Mouse (Mus musculus) heart, embryonic 13.5 days (tissue): ENCODE measurements around the gene Pltp. TPM values are rescaled to one million over a fixed set of nuclear protein-coding genes. Genes with fewer than 3 reads are reported as not detected.

ENCODE experiments used
- ATAC-seq: fragments of 200-750 bp; cut with Nextera tagmentation; 2 replicates; pipeline ENCODE4 v1.8.0; 2017; ENCODE audit warnings: moderate TSS enrichment; ENCODE audit not compliant: insufficient number of reproducible peaks, low FRiP score, low TSS enrichment; ENCODE audit errors: extremely low read depth
- H3K27ac ChIP-seq: fragments of 300-500 bp; sonication (generic); replicated peaks from 2 replicates; pipeline ENCODE4 v1.5.1; 2015; ENCODE audit warnings: moderate library complexity, mild to moderate bottlenecking, inconsistent platforms
- H3K27me3 ChIP-seq: fragments of 300-500 bp; sonication (generic); replicated peaks from 2 replicates; pipeline ENCODE4 v1.6.1; 2015; ENCODE audit warnings: mild to moderate bottlenecking, inconsistent platforms
- H3K36me3 ChIP-seq: fragments of 300-500 bp; sonication (generic); 2 replicates; pipeline ENCODE4 v1.6.1; 2015; ENCODE audit warnings: mild to moderate bottlenecking, inconsistent platforms
- H3K4me1 ChIP-seq: fragments of 300-500 bp; sonication (generic); 2 replicates; pipeline ENCODE4 v1.6.1; 2015; ENCODE audit warnings: inconsistent platforms
- H3K4me2 ChIP-seq: fragments of 300-500 bp; sonication (generic); 2 replicates; pipeline ENCODE4 v1.6.1; 2015; ENCODE audit warnings: inconsistent platforms, mild to moderate bottlenecking, moderate library complexity
- H3K4me3 ChIP-seq: fragments of 300-500 bp; sonication (generic); 2 replicates; pipeline ENCODE4 v1.5.1; 2015; ENCODE audit warnings: moderate library complexity, mild to moderate bottlenecking, inconsistent platforms
- H3K9ac ChIP-seq: fragments of 300-500 bp; sonication (generic); 2 replicates; pipeline ENCODE4 v1.6.1; 2015; ENCODE audit warnings: inconsistent platforms, mild to moderate bottlenecking, moderate library complexity
- H3K9me3 ChIP-seq: fragments of 300-500 bp; sonication (generic); 2 replicates; pipeline ENCODE4 v1.6.1; 2016; ENCODE audit warnings: inconsistent platforms
- WGBS: fragments of 180-500 bp; shearing (Covaris S2); methylation state at CpG from one replicate; pipeline ENCODE4 v1.1.7; 2015; ENCODE audit warnings: mixed read lengths; 5-methylcytosine and 5-hydroxymethylcytosine counted together
- polyA plus RNA-seq: library from polyadenylated mRNA; unstranded; fragments of >200 nt; fragmentation: Nextera tagmentation; extraction: Ambion mirVana; gene quantifications from 2 replicates; pipeline ENCODE4 v1.2.1, GENCODE M21; 2015

Gene Pltp
- 11.8 and 14.9 TPM in 2 replicates for polyA plus RNA-seq

DNA sequence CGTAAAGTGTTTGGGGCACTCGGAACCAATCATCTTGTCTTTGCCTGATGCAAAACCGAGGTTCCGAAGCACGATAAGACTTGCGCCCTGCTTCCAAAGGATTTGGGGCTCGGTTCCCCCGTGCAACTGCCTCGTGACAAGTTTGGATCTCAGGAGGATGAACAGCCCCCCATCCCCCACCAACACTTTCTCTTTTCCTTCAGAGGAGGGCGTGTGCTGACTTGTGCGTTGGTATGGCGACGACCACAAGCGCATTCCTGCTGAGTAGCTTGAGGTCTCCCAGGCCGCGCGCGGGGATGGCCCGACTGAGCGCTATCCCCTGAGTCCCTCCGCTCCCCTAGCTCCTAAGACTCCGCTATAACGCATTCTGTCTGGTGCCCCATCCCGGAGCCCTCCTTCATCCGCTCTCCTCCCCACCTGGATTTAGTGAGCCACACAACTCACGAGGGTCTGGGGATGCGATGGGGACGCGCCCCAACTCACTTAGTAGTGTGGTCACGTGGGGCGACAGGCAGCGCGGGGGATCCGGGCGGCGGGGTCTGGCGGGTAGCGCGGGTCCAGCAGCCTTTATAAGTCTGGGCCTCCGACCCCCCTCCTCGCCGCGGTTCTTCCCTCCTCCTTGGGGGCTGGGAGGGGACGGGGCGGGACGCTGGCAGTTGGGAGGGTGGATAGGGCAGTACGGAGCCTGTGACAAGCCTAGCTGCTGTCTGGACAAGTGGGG lies at the start of gene Pltp:
TSS of gene Pltp (minus strand) at position 611 of the 721 bp plus-strand sequence.
- Histone ChIP-seq H3K27me3 (peaks cover 78% of the 10 kb centered on the region), H3K4me3 (peak within 1 kb of the TSS; percentile 64), H3K36me3 (no peaks in the 10 kb centered on the region), H3K4me2 (peak within 1 kb of the TSS; percentile 97), H3K9ac (peak within 1 kb of the TSS; percentile 81), H3K4me1 (peaks cover 35% of the 10 kb centered on the region), H3K9me3 (no peaks in the 10 kb centered on the region), H3K27ac (no peak within 1 kb of the TSS)
- no peak for ATAC-seq
- under 1% methylated on average over 47 of the region's 47 CpGs for WGBS

DNA sequence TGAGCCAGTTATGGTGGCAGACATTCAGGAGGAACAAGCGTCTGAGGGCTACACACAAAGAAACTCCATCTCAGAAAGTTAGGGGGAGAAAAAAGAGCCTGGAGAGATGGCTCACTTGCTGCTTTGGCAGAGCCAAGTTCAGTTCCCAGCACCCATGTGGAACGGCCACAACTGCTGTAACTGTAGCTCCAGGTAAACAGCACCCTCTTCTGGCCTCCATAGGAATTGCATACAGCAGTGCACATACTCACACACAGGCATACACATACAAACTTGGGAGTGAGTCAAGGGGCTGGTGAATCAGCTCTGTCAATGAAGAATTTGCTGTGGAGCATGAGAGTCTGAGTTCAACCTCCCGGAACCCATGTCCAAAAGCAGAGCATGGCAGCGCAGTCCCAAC lies 48.6 kb upstream of the Pltp start:
- no peak overlapping the region for H3K4me2 ChIP-seq
- peaks cover 83% of the 10 kb centered on the region for H3K36me3 ChIP-seq
- H3K9ac ChIP-seq: no peak overlapping the region
- H3K4me3 ChIP-seq: no peak overlapping the region
- no peaks in the 10 kb centered on the region for H3K27me3 ChIP-seq
- ATAC-seq: no peak
- H3K4me1 ChIP-seq: peaks cover 16% of the 10 kb centered on the region
- peaks cover 7% of the 10 kb centered on the region for H3K9me3 ChIP-seq
- 95% methylated on average over 4 of the region's 4 CpGs for WGBS
- no peak overlapping the region for H3K27ac ChIP-seq

DNA sequence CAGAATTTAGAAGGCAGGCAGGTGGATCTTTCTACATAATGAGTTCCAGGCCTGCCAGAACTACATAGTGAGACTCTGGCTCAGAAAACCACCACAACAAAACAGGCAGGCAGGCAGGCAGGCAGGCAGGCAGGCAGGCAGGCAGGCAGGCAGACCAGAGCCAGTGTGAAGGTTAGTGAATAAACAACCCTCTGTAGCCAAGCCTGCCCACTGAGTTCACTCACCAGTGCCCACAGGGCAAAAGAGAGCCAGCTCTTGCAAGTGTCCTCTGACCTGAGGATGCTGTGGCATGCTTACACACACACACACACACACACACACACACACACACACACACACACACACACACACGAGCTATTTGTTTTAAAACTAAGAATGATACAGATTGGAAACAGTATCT lies 46.0 kb upstream of the Pltp start:
- Histone ChIP-seq H3K9me3 (peaks cover 7% of the 10 kb centered on the region), H3K4me1 (no peaks in the 10 kb centered on the region), H3K27me3 (no peaks in the 10 kb centered on the region), H3K27ac (no peak overlapping the region), H3K4me2 (no peak overlapping the region), H3K9ac (no peak overlapping the region), H3K36me3 (peaks cover 100% of the 10 kb centered on the region), H3K4me3 (no peak overlapping the region)
- ATAC-seq: no peak
- 80% methylated on average over 1 of the region's 1 CpGs for WGBS

GRCm38 (mm10) chr2:164901380-164901779 lies 43.9 kb upstream of the Pltp start:
- no peak for ATAC-seq

DNA sequence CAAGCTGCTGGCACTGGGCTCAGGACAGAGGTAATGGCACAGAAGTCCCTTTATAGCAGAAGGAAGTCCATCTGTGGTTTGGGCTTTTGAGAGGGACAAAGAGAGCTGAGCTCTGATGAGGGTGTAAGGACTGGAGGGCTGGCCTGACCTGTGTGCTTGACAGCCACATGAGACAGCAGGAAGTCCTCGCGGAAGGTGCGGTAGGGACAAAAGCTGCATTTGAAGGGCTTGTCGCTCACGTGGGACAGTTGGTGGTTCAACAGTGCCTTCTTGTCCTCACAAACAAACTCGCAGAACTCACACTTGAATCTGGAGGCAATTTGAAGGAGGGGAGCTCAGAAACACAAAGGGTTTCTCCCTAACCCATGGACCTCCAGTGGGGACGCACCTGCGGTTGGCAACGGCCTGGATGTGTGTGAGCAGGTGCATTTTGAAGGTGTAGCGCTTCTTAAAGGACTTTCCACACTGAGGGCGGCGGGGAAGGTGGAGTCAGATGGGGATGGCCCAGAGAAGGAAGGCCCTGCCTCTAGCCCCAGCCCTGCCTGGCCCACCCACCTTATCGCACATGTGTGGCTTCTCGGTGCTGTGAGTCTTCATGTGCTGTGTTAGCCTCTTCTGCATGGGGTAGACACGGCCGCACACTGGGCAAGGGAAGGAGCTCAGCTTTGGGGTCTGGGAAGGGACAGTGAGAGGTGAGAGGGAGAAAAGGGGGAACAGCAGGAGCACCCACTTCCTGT lies 42.4 kb upstream of the Pltp start:
- H3K4me1 ChIP-seq: no peaks in the 10 kb centered on the region
- H3K4me3 ChIP-seq: no peak overlapping the region
- ATAC-seq: no peak
- H3K27me3 ChIP-seq: no peaks in the 10 kb centered on the region
- H3K27ac ChIP-seq: no peak overlapping the region
- WGBS: 89% methylated on average over 16 of the region's 16 CpGs
- no peaks in the 10 kb centered on the region for H3K9me3 ChIP-seq
- H3K9ac ChIP-seq: no peak overlapping the region
- H3K36me3 ChIP-seq: peaks cover 100% of the 10 kb centered on the region
- no peak overlapping the region for H3K4me2 ChIP-seq

More at GRCm38 (mm10) chr2:164901380-164901779, 43.9 kb upstream of the Pltp start:
- WGBS: 92% methylated on average over 13 of the region's 13 CpGs
- H3K9ac ChIP-seq: no peak overlapping the region
- peaks cover 5% of the 10 kb centered on the region for H3K9me3 ChIP-seq
- peaks cover 100% of the 10 kb centered on the region for H3K36me3 ChIP-seq
- H3K27ac ChIP-seq: no peak overlapping the region
- H3K4me1 ChIP-seq: no peaks in the 10 kb centered on the region
- H3K4me3 ChIP-seq: no peak overlapping the region
- no peak overlapping the region for H3K4me2 ChIP-seq
- H3K27me3 ChIP-seq: no peaks in the 10 kb centered on the region

DNA sequence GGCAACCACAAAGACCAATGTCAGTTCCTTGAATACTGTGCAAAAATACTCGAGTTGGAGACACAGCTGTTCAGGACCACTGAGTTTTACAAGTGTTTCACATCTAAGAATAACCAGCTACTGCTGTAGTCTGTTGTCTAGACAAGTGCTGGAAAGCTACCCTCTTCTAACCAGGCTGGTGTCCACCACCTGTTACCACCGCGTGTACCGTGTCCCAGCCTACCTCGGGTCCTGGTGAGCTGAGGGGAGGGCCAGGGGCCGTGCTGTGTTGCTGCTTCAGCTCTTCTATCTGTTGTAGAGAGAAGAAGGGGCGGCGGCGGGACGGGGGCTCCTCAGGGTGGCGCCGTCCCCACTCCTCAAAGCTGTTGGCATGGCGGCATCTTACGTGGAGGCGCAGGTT lies 41.5 kb upstream of the Pltp start:
- peaks cover 100% of the 10 kb centered on the region for H3K36me3 ChIP-seq
- H3K27me3 ChIP-seq: no peaks in the 10 kb centered on the region
- no peak overlapping the region for H3K4me3 ChIP-seq
- no peak for ATAC-seq
- WGBS: 86% methylated on average over 15 of the region's 15 CpGs
- no peak overlapping the region for H3K9ac ChIP-seq
- no peak overlapping the region for H3K4me2 ChIP-seq
- H3K4me1 ChIP-seq: no peaks in the 10 kb centered on the region
- H3K27ac ChIP-seq: no peak overlapping the region
- H3K9me3 ChIP-seq: no peaks in the 10 kb centered on the region

DNA sequence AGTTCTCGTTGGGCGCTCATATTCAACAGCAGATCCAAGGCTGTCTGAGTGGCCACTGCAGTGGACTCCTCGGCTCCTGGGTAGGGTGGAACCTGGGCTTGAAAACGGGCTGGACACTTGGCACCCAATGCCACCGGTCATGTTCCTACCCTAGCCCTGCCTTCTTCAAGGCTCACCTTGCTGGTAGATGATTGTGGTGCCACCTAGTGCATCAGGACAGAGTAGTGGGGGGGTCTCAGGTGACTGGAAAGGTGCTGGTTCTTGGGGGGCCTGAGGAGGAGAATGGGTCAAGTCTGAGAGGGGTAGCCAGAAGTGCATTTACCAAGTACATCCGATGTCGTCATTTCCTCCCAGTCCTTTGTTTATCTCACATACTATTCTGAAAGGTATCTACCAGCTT lies 40.5 kb upstream of the Pltp start:
- no peaks in the 10 kb centered on the region for H3K27me3 ChIP-seq
- H3K36me3 ChIP-seq: peaks cover 100% of the 10 kb centered on the region
- no peaks in the 10 kb centered on the region for H3K9me3 ChIP-seq
- H3K4me1 ChIP-seq: no peaks in the 10 kb centered on the region
- no peak overlapping the region for H3K4me2 ChIP-seq
- H3K4me3 ChIP-seq: no peak overlapping the region
- no peak overlapping the region for H3K9ac ChIP-seq
- WGBS: 89% methylated on average over 7 of the region's 7 CpGs
- no peak for ATAC-seq
- H3K27ac ChIP-seq: no peak overlapping the region

- peaks cover 100% of the 10 kb centered on the region for H3K36me3 ChIP-seq
- no peaks in the 10 kb centered on the region for H3K4me1 ChIP-seq
- 95% methylated on average over 6 of the region's 6 CpGs for WGBS
- no peak overlapping the region for H3K4me2 ChIP-seq
- H3K9me3 ChIP-seq: no peaks in the 10 kb centered on the region
- H3K27ac ChIP-seq: no peak overlapping the region
- no peak for ATAC-seq
- no peak overlapping the region for H3K4me3 ChIP-seq
- no peak overlapping the region for H3K9ac ChIP-seq
- no peaks in the 10 kb centered on the region for H3K27me3 ChIP-seq
Measured at GRCm38 (mm10) chr2:164895885-164896284, 38.4 kb upstream of the Pltp start.

DNA sequence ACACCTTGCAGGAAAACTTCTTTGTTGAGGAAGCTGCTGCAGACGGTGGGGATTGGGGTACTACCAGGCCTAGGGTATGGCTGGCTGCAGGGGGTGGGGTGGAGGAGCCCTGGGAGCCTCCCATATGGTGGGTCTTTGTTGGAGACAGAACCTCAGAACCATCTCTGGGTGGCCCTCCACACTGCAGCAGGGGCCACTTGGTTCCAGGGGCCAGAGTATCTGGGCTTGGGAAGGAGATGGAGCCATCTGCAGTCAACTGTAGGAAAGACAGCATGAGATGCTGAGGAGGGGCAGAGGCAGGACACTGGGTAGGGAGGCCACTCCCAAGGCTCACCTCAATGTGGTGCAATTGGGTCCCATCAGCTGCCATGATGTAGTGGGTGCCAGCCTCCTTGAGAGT lies 37.1 kb upstream of the Pltp start:
- Histone ChIP-seq H3K27ac (no peak overlapping the region), H3K36me3 (peaks cover 100% of the 10 kb centered on the region), H3K4me3 (no peak overlapping the region), H3K27me3 (no peaks in the 10 kb centered on the region), H3K9ac (no peak overlapping the region), H3K4me2 (no peak overlapping the region), H3K9me3 (no peaks in the 10 kb centered on the region), H3K4me1 (no peaks in the 10 kb centered on the region)
- no peak for ATAC-seq
- WGBS: 80% methylated on average over 1 of the region's 1 CpGs

DNA sequence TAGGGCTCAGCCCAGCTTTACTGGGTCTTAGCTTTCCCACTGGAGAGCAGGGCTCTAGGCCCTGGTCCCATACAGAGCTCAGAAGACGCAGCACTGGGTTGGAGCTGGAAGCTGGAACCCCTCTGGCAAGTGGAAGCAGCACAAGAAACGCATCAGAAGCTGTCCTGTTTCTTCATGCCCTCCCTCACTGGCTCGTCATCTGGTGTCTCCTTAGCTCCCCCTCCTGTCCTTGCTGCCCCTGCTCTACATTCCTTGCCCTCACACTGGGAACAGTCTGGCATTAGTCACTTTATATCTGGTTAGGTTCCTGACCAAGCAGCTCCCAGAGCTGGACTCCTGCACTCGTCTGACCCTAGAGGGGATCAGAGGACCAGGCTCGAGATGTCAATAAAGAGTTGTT lies 36.5 kb upstream of the Pltp start:
- H3K4me1 ChIP-seq: no peaks in the 10 kb centered on the region

DNA sequence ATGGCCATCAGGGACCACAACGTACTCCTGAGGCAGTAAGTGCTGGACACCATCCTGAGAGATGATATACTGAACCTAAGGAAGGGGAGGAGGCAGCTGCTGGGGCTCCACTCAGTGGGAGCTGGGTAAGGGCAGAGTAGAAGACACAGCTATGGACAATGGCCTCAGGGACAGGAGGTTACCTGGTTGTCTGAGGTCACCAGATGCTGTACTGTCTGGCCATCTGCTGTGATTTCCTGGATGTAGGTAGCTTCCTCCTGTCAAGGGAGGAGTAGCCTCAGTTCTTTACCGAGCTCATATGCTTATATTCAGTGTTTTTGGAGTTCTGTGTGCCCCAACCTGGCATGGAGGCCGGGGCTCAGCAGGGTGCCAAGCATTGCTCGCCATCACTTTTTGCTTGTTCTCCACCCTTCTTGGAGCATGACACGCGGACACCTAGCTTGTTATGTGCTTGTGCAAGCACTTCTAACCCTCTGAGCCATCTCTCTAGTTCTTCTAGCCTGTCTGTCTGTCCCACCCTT lies 35.2 kb upstream of the Pltp start:
- no peak overlapping the region for H3K9ac ChIP-seq
- 87% methylated on average over 6 of the region's 6 CpGs for WGBS
- H3K4me2 ChIP-seq: no peak overlapping the region

More for the DNA sequence above, 36.5 kb upstream of the Pltp start:
- H3K4me3 ChIP-seq: no peak overlapping the region
- no peak overlapping the region for H3K27ac ChIP-seq
- no peaks in the 10 kb centered on the region for H3K9me3 ChIP-seq
- no peak overlapping the region for H3K9ac ChIP-seq
- no peaks in the 10 kb centered on the region for H3K27me3 ChIP-seq
- no peak overlapping the region for H3K4me2 ChIP-seq
- no peak for ATAC-seq
- peaks cover 100% of the 10 kb centered on the region for H3K36me3 ChIP-seq
- 60% methylated on average over 5 of the region's 5 CpGs for WGBS

More for the DNA sequence above, 35.2 kb upstream of the Pltp start:
- no peak overlapping the region for H3K4me3 ChIP-seq
- H3K4me1 ChIP-seq: no peaks in the 10 kb centered on the region
- H3K27ac ChIP-seq: no peak overlapping the region
- H3K9me3 ChIP-seq: no peaks in the 10 kb centered on the region
- no peak for ATAC-seq
- peaks cover 100% of the 10 kb centered on the region for H3K36me3 ChIP-seq
- no peaks in the 10 kb centered on the region for H3K27me3 ChIP-seq
